Mouse (Mus musculus) bone marrow, adult 2 months (tissue): ENCODE measurements at regions not wholly inside any gene's neighbourhood (a gene's known extent, or its start where the extent isn't known, plus 50 kb on each side); places are given as distances from the start of the nearest gene placed in this dataset.

ENCODE experiments used
- CTCF ChIP-seq: fragments of 200-500 bp; IDR thresholded peaks from 2 replicates; pipeline ENCODE4 v1.5.1; 2011; ENCODE audit warnings: low read length, control low read depth; ENCODE audit not compliant: control insufficient read depth, insufficient read depth
- POLR2A ChIP-seq: fragments of 200-500 bp; IDR thresholded peaks from 2 replicates; pipeline ENCODE4 v1.6.1; 2011; ENCODE audit warnings: low read depth, mild to moderate bottlenecking, control low read depth, low read length, borderline replicate concordance; ENCODE audit not compliant: control insufficient read depth

- TF ChIP-seq CTCF, result no peak
- TF ChIP-seq POLR2A, result no peak
Measured at GRCm38 (mm10) chr9:115422786-115423185, 112.6 kb upstream of the Stt3b start.
